Mouse (Mus musculus) cerebellum, adult 18-20 months (tissue): ENCODE measurements at regions not wholly inside any gene's neighbourhood (a gene's known extent, or its start where the extent isn't known, plus 50 kb on each side); places are given as distances from the start of the nearest gene placed in this dataset.

Experiments
- DNase-seq, 2 experiments: peaks; one replicate each; pipeline ENCODE4 v3.0.0; 2021

GRCm38 (mm10) chr2:61527127-61527526 lies 51.3 kb upstream of the Tank start:
- DNase-seq = no peak

- no peak for DNase-seq
Observed at GRCm38 (mm10) chr2:61524060-61524734, 54.2 kb upstream of the Tank start.

DNA sequence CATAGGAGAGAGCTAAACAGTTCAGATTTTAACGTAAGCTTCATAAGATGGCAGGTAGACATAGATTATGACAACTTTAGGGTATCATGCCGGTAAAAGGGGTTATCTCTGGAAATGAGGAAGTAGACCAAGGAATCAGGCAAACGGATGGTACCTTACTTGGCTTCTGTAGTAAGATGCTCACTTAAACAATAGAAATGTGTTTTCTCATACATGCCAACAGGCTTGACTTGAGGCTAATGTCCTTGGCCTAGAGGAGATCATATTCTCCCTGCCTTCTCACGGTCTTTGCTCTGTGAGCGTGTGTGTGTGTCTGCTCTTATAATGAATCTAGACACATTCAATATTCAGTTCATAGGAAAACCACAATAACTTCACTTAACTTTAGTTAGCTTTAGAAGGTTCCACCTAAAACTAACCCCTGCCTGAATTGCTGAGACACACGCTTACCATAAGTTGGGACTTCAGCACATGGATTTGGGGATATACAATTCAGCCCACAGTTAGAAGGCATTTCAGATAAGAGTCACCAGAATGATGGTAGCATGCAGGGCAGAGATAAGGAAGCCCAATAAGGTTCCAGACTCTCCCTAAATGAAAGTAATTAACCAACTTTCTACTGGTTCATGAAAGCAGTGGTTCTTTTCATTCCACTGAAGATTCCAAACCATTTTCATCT lies 63.8 kb upstream of the Tank start:
- no peak for DNase-seq

GRCm38 (mm10) chr2:61513787-61514444 lies 64.5 kb upstream of the Tank start:
- no peak for DNase-seq

DNA sequence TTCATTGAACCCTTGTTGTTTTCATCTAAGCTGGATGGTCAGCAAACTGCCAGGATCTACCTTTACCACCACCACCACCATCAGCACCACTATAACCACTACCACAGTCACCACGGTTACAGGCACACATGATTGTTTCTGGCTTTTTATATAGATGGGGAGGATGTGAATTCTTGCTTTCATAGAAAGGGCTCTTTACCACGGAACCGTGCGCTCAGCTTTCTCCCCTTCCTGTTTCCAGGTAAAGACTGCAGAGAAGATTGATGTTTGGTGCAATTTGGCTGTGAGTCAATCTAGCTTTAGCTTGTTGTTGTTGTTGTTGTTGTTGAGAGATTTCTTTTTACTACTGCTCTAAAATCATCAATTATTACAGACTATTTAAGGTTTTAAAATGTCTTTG lies 74.8 kb upstream of the Tank start:
- DNase-seq = no peak

DNA sequence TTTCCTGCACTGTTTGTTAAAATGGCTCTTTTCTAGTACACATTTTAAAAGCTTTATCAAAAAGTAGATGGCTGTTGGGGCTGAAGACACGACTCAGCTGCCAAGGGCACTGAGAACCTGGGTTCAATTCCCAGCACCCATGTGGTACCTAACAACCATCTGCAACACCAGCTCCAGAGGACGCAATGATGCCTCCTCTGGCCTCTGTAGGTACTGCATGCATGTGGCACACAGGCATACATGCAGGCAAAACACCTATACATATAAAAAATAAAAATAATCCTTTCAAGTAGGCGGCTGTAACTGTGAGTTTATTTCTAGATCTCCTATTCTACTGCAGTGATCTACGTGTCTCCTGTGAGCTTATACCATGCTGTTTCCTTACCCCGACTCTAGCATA lies 76.5 kb upstream of the Tank start:
- no peak for DNase-seq

DNA sequence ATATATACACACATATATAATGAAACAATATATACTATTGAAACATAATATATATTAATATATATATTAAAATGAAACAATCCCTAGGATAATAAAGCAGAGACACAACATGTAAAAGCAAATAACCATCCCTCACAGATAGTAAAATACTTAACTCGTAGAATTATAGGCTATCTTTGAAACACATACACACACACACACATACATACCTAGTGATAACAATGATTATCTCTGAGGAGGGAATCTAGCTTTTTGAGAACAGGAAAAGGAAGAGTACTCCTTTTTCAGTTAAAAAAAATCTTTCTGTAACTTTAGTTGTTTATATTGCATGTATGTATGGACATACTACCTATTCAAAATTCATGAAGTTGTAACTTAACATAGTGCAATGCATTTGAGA lies 79.1 kb upstream of the Tank start:
- no peak for DNase-seq

DNA sequence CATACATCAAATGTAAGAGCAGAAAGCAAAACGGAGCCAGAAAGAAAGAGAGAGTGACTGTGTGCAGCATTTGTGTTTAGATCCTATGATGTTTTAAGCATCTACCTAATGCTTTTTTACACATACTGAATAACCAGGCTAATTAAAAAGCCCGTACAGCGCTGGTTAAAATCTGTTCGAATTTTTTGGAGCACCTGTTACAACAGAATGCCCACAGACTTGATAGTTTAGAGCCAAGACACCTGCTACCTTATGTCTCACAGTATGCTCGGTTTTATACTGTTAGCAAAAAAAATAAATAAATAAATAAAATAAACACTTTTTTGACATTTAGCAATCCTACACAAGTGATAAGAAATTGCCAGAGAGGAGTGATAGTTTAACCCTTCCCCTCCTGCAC lies 80.5 kb upstream of the Tank start:
- DNase-seq = no peak

DNA sequence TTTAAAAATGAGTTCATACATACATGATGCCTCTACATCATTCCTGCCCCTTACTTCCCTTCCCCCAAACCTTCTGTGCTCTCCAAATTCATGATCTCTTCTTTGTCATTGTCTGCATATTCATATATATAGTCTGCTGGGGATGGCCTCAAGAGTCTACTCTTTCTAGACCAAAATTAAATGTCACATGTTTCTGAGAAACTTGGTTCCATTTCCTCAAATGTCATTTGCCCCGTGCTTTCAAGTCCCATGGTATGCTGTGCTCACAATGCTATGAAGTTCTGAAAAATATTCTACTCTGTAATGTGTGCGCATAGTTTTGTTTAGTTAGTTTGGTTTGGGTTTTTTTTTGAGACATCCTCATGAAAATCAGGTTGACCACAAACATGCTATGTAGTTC lies 81.4 kb upstream of the Tank start:
- DNase-seq = no peak

- DNase-seq = peak; percentile 72 to 78
Observed at GRCm38 (mm10) chr2:61493918-61494712, 84.3 kb upstream of the Tank start.

GRCm38 (mm10) chr2:61492043-61492743 lies 86.2 kb upstream of the Tank start:
- DNase-seq = no peak

DNA sequence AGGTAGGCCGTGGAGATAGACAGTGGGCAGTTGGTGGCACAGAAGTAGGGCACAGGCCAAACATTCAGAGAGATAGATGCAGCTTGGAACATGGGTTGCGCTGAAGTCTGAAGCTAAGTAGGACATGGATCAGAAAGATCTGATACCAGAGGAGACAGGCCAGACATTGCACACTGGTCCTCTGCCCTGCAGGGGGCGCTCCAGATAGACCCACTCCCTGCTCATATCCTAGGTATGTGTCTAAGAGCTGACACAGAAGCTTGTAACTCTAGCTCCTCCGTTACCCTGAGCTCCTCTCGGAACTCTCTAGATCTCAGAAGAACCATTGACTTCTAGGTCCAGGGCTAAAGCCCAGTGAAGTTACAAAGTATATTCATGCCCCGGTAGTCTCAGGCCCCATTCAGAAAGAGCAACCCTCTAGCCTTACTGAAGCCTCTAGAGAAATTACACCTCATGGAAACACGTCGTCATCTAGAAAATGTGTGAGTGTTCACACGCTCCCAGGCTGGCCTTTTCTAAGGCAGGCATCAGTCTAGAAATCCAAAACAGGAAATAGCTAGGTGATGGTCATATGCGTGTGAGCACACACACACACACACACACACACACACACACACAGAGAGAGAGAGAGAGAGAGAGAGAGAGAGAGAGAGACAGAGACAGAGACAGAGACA lies 87.8 kb upstream of the Tank start:
- no peak for DNase-seq

- no peak for DNase-seq
Observed at GRCm38 (mm10) chr2:61489762-61490161, 88.6 kb upstream of the Tank start.

DNA sequence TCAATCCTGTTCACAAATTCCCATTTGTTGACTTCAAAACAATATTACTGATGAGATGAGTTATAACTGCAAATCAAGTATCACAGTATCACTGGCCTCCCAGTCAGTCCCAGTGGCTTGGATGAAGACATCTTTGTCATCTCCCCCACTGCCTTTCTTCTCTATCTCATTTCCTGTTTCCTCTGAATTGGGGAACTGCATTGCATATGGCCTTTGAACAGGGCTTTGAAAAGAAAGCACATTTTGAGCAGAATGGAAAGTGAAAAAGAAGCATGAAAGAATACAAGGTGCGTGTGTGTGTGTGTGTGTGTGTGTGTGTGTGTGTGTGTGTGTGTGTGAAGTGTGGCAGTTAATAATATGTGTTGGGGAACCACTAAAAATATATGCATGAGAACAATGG lies 94.6 kb upstream of the Tank start:
- DNase-seq = no peak

GRCm38 (mm10) chr2:61476648-61477047 lies 101.7 kb upstream of the Tank start:
- DNase-seq = no peak

DNA sequence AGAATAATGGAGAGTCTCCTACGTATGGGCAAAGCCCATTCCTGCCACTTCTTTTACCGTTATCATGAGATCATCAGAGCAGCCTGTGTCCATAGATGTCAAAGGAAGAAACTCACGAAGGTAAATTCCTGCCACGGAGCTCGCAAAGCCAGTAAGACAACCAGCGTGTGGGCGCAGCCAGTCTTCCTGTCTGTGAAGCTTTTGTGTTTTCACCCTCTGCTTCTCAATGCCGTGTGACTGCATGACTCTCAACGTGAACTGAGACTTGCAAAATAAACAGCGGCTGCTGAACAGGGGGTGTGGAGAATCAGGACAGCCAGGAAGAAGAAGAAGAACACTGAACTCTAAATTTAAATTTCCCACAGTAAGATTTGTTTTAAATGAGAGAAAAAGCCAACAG lies 103.8 kb upstream of the Tank start:
- DNase-seq = no peak

GRCm38 (mm10) chr2:61470521-61470920 lies 107.9 kb upstream of the Tank start:
- DNase-seq = no peak

DNA sequence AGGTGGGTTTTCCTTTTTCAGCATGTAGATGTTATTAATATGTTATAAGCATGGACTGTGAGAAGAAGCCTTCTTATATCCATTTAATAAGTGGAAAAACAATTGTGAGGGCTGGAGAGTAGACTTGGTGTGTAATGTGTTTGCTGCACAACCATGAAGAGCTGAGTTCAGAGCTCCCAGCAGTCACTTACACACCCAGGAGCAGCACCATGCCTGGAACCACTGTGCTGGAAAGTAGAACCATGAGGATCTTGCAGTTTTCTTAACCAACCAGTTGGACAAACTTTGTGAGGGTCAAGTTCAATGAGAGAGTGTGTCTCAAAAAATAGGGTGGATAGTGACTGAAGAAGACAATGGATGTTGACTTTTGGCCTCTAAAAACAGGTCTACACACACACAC lies 108.3 kb upstream of the Tank start:
- DNase-seq = no peak

DNA sequence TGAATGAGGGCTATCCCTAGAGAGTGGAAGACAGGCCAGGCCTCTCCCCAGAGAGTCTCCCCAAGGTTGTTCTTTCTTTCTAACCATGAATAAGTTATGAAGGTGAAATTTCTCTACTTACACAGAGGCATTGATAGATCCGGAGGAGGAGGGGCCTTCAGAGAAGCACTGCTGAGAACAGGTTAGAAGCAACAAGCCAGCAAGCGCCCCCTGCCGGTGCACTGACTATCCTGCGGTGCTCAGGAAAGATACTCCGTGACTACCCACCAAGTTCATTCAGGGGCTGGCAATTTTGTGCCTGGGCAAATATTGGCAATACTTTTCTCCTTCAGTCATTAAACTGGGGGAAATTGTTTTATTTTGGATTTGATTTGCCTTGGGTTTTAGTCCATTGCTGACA lies 122.5 kb upstream of the Tank start:
- peak; percentile 29 to 52 for DNase-seq

GRCm38 (mm10) chr2:61454729-61455128 lies 123.7 kb upstream of the Tank start:
- no peak for DNase-seq

DNA sequence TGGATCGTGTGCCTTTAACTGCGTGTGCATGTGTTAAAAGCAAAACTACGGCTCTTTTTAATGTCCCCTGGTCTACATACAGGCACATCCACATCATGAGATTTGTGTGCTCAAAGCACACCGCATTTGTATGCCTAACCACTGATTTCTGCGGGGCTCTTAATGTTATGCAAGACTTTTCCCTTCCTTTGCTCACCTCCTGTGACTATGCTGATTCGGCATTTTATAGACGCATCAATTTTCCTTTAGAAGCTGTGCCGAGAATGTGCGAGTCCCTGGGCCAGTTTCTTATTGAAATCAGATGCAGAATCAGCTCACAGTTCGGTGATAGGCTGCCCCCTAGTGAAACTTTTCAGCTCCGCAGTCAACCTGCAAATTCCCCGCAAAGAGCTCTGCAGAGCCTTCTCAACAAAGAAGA lies 124.1 kb upstream of the Tank start:
- DNase-seq = peak; percentile 78 to 82
